Mouse (Mus musculus) kidney, adult 9 months (tissue): ENCODE measurements around the gene Gm16429.
"Not testable (repeated sequence)": the region's sequence is repeated elsewhere in the genome, so short reads cannot be mapped to it uniquely, and the experiment has no call there.

Experiments used
- DNase-seq: peaks from one replicate; pipeline ENCODE4 v3.0.0; 2022

The Gm16429 gene

DNA sequence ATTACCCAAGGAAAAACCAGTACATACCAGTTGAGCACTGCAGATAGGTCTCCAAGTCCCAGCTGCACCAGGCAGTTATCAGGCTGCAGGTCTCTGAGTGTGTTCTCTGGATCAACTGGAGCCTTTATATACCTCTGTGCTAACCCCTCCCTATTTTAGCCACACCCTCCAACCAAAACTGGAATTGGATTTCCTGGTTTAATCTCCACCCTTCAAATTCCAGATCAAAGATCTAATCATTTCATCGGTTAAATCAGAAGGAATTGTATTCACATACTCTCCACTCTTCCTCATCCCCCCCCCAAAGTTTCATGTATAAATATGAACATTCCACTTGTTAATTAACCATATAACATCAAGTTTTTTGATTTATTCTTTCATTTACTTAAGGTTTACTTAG lies at the start of gene Gm16429:
TSS of gene Gm16429 (minus strand) at position 101 of the 400 bp plus-strand sequence.
- not testable (repeated sequence) for DNase-seq
